Mouse (Mus musculus) left cerebral cortex, adult 18-20 months (tissue): ENCODE data around the gene AI854703. TPM values are rescaled to one million over a fixed set of nuclear protein-coding genes. Genes with fewer than 3 reads are reported as not detected.
"Not testable (repeated sequence)": the region's sequence is repeated elsewhere in the genome, so short reads cannot be mapped to it uniquely, and the experiment has no call there.

Source experiments
- DNase-seq, 2 experiments: peaks; one replicate each; pipeline ENCODE4 v3.0.0; 2021 to 2022; ENCODE audit warnings: low spot score in 2 of 2, mixed read lengths in 1 of 2
- total RNA-seq, 2 experiments: library from RNA; stranded (reverse); gene quantifications; 2 replicates each; pipeline ENCODE4 v1.2.3; 2021

Gene AI854703
- total RNA-seq, 2 experiments from 2014 or later: 15.9 to 16.0 TPM

- DNase-seq: no peak
Measured at GRCm38 (mm10) chr6:48610657-48611056, 15.9 kb upstream of the AI854703 start.

GRCm38 (mm10) chr6:48613464-48613863, 13.1 kb upstream of the AI854703 start:
- DNase-seq: no peak

- DNase-seq: no peak
Measured at GRCm38 (mm10) chr6:48614756-48615155, 11.8 kb upstream of the AI854703 start.

GRCm38 (mm10) chr6:48620031-48620430, 6.5 kb upstream of the AI854703 start:
- no peak for DNase-seq

- not testable (repeated sequence) for DNase-seq
Measured at GRCm38 (mm10) chr6:48622186-48622843, 4.2 kb upstream of the AI854703 start.

GRCm38 (mm10) chr6:48623460-48623859, 3.1 kb upstream of the AI854703 start:
- no peak for DNase-seq

- peak; percentile 65 to 77 for DNase-seq
Measured at GRCm38 (mm10) chr6:48626984-48627383, 420 bp downstream of the AI854703 start.

- peak; percentile 25 to 33 for DNase-seq
Measured at GRCm38 (mm10) chr6:48627511-48627924, 954 bp downstream of the AI854703 start.

- no peak for DNase-seq
Measured at GRCm38 (mm10) chr6:48628377-48628776, 1.8 kb downstream of the AI854703 start.

GRCm38 (mm10) chr6:48628808-48629660, 2.5 kb downstream of the AI854703 start:
- peak; percentile 59 to 70 for DNase-seq

- no peak for DNase-seq
Measured at GRCm38 (mm10) chr6:48629661-48630034, 3.1 kb downstream of the AI854703 start.

- no peak for DNase-seq
Measured at GRCm38 (mm10) chr6:48630831-48631230, 4.3 kb downstream of the AI854703 start.

- no peak for DNase-seq
Measured at GRCm38 (mm10) chr6:48635105-48635504, 8.5 kb downstream of the AI854703 start.

- no peak for DNase-seq
Measured at GRCm38 (mm10) chr6:48636515-48636914, 10.0 kb downstream of the AI854703 start.

- DNase-seq: no peak
Measured at GRCm38 (mm10) chr6:48637811-48638500, 11.4 kb downstream of the AI854703 start.

- DNase-seq: no peak
Measured at GRCm38 (mm10) chr6:48638553-48638952, 12.0 kb downstream of the AI854703 start.

- DNase-seq: no peak
Measured at GRCm38 (mm10) chr6:48641391-48641790, 14.8 kb downstream of the AI854703 start.

GRCm38 (mm10) chr6:48642764-48643292, 16.3 kb downstream of the AI854703 start:
- peak in 1 of 2 experiments; percentile 55 for DNase-seq

GRCm38 (mm10) chr6:48645660-48646308, 19.2 kb downstream of the AI854703 start:
- DNase-seq: peak; percentile 67 to 72

- no peak for DNase-seq
Measured at GRCm38 (mm10) chr6:48646309-48646690, 19.7 kb downstream of the AI854703 start.

- DNase-seq: no peak
Measured at GRCm38 (mm10) chr6:48646995-48647394, 20.4 kb downstream of the AI854703 start, which contains the start of gene Gimap8. TSS of gene Gimap8 (plus strand) at chr6:48647234.
